In genomic region chr6:113326533-113327315, GRCm38 (mm10) we compare ENCODE assay signal across 8 mouse cellular contexts. TPM values are rescaled to one million over a fixed set of nuclear protein-coding genes. Genes with fewer than 3 reads are reported as not detected.
DNase-seq lines count a peak whose midpoint lies in the region; ATAC-seq lines count a peak whose summit lies in the region.

Ogg1 (plus strand) TSS chr6:113326972.

- H3K9me3 ChIP-seq in heart, embryonic 14.5 days (ENCODE audit: control insufficient read depth, low read length): no peaks in the 10 kb centered on the region
- H3K9me3 ChIP-seq in liver, embryonic 13.5 days (replicated peaks): no peaks in the 10 kb centered on the region
- no peaks in the 10 kb centered on the region for H3K9me3 ChIP-seq in stomach, embryonic 16.5 days (replicated peaks; ENCODE audit: control insufficient read depth, low read length)

- H3K4me2 ChIP-seq in heart, embryonic 14.5 days (ENCODE audit: low read length): peak within 1 kb of the TSS; percentile 81
- H3K4me2 ChIP-seq in liver, embryonic 13.5 days: peak within 1 kb of the TSS; percentile 98
- peak within 1 kb of the TSS; percentile 91 for H3K4me2 ChIP-seq in stomach, embryonic 16.5 days (ENCODE audit: low read depth, low read length)

- no peaks in the 10 kb centered on the region for H3K27me3 ChIP-seq in heart, embryonic 14.5 days (ENCODE audit: control insufficient read depth, insufficient read depth, low read length)
- H3K27me3 ChIP-seq in liver, embryonic 13.5 days: no peaks in the 10 kb centered on the region
- H3K27me3 ChIP-seq in stomach, embryonic 16.5 days (ENCODE audit: control insufficient read depth, insufficient read depth, low read length): no peaks in the 10 kb centered on the region

- H3K36me3 ChIP-seq in heart, embryonic 14.5 days (ENCODE audit: control insufficient read depth, insufficient read depth, low read length): peaks cover 57% of the 10 kb centered on the region
- H3K36me3 ChIP-seq in liver, embryonic 13.5 days: peaks cover 50% of the 10 kb centered on the region
- peaks cover 16% of the 10 kb centered on the region for H3K36me3 ChIP-seq in stomach, embryonic 16.5 days (ENCODE audit: control insufficient read depth, insufficient read depth, low read length)

- peak; percentile 97 for DNase-seq in c-Kit-negative CD71-positive TER-119-positive erythroid progenitor cells, embryonic 14.5 days (ENCODE audit: low read depth, low spot score)
- peak; percentile 99 for DNase-seq in fibroblast of lung, adult 2 months (ENCODE audit: low read depth)
- peak; percentile 99 for DNase-seq in kidney, postnatal 14 days
- peak; percentile 99 for DNase-seq in liver, embryonic 13.5 days
- DNase-seq in neural tube, embryonic 10.5 days (ENCODE audit: extremely low spot score, low spot score): peak; percentile 97

- peak; percentile 92 for ATAC-seq in CD4-positive, CD25-positive, alpha-beta regulatory T cell, adult 4 months
- peak; percentile 97 for ATAC-seq in heart, embryonic 14.5 days (ENCODE audit: insufficient number of reproducible peaks, insufficient read depth, low FRiP score, low read depth)
- peak; percentile 97 for ATAC-seq in liver, embryonic 13.5 days (ENCODE audit: low read depth)
- ATAC-seq in stomach, embryonic 16.5 days (ENCODE audit: insufficient read depth, low FRiP score): peak; percentile 98

- peak within 1 kb of the TSS; percentile 61 to 94 for H3K4me3 ChIP-seq in heart, embryonic 14.5 days (ENCODE audit: control insufficient read depth in 1 of 2, insufficient read depth in 1 of 2, low read depth in 1 of 2, low read length in 2 of 2)
- peak within 1 kb of the TSS; percentile 70 for H3K4me3 ChIP-seq in liver, embryonic 13.5 days (replicated peaks)
- peak within 1 kb of the TSS; percentile 54 for H3K4me3 ChIP-seq in stomach, embryonic 16.5 days (replicated peaks; ENCODE audit: low read length)

- peak within 1 kb of the TSS; percentile 92 to 95 for H3K27ac ChIP-seq in heart, embryonic 14.5 days (replicated peaks in 1 of 2; ENCODE audit: control insufficient read depth in 1 of 2, insufficient read depth in 1 of 2, low read depth in 2 of 2, low read length in 2 of 2)
- H3K27ac ChIP-seq in liver, embryonic 13.5 days: peak within 1 kb of the TSS; percentile 88
- peak within 1 kb of the TSS; percentile 94 for H3K27ac ChIP-seq in stomach, embryonic 16.5 days (ENCODE audit: low read length)

- H3K9ac ChIP-seq in heart, embryonic 14.5 days (ENCODE audit: low read length): peak within 1 kb of the TSS; percentile 85
- peak within 1 kb of the TSS; percentile 78 for H3K9ac ChIP-seq in liver, embryonic 13.5 days
- peak within 1 kb of the TSS; percentile 84 for H3K9ac ChIP-seq in stomach, embryonic 16.5 days (ENCODE audit: low read length)

- under 1% methylated on average over 52 of the region's 52 CpGs for WGBS in heart, embryonic 14.5 days
- WGBS in liver, embryonic 13.5 days (ENCODE audit: insufficient replicate concordance): under 1% methylated on average over 52 of the region's 52 CpGs
- under 1% methylated on average over 52 of the region's 52 CpGs for WGBS in stomach, embryonic 16.5 days

- H3K4me1 ChIP-seq in heart, embryonic 14.5 days (ENCODE audit: control insufficient read depth in 2 of 2, insufficient read depth in 2 of 2, low read length in 2 of 2): peaks cover 0 to 5% of the 10 kb centered on the region in 2 experiments; a peak in 1 of 4 replicates
- peaks cover 41% of the 10 kb centered on the region for H3K4me1 ChIP-seq in liver, embryonic 13.5 days (replicated peaks)
- 0 out of 2 replicates have a peak, but pooled peaks cover 2% of the 10 kb centered on the region for H3K4me1 ChIP-seq in stomach, embryonic 16.5 days (ENCODE audit: control insufficient read depth, insufficient read depth, low read length)

RNA-seq across cellular contexts. Expression of gene Ogg1, which starts in this region (rescaled TPM):
- polyA plus RNA-seq in CD4-positive, CD25-positive, alpha-beta regulatory T cell, adult 4 months (2017; shearing (Covaris generic)): 10 to 100 TPM; 15.9 to 26.2 TPM
- polyA plus RNA-seq in heart, embryonic 14.5 days (2014; fragmentation: Nextera tagmentation; extraction: Ambion mirVana): 10.1 and 10.3 TPM in 2 replicates
- 5.6 and 6.8 TPM in 2 replicates for polyA plus RNA-seq in liver, embryonic 13.5 days (2015; fragmentation: Nextera tagmentation; extraction: Ambion mirVana)
- polyA plus RNA-seq in stomach, embryonic 16.5 days (2015; fragmentation: Nextera tagmentation; extraction: Ambion mirVana): 12.0 and 12.6 TPM in 2 replicates

Comparison
In these comparisons a context has a peak if more than half of its experiments do, and no peak if none do; other contexts are left out.
1. Peak in every context shown above with its lines: DNase-seq, ATAC-seq, H3K4me3 ChIP-seq and H3K27ac ChIP-seq.